Mouse (Mus musculus) embryonic fibroblast, embryonic 13.5 days (primary cell): Measurements from ENCODE around the gene Pnldc1.

ENCODE experiments used
- CTCF ChIP-seq: IDR thresholded peaks from 2 replicates; pipeline ENCODE4 v1.5.1; 2011; ENCODE audit warnings: mild to moderate bottlenecking, control low read depth, low read length, moderate library complexity, borderline replicate concordance; ENCODE audit not compliant: insufficient read depth
- POLR2A ChIP-seq: IDR thresholded peaks from 2 replicates; pipeline ENCODE4 v1.6.1; 2011; ENCODE audit warnings: low read depth, mild to moderate bottlenecking, control low read depth, low read length, moderate library complexity

DNA sequence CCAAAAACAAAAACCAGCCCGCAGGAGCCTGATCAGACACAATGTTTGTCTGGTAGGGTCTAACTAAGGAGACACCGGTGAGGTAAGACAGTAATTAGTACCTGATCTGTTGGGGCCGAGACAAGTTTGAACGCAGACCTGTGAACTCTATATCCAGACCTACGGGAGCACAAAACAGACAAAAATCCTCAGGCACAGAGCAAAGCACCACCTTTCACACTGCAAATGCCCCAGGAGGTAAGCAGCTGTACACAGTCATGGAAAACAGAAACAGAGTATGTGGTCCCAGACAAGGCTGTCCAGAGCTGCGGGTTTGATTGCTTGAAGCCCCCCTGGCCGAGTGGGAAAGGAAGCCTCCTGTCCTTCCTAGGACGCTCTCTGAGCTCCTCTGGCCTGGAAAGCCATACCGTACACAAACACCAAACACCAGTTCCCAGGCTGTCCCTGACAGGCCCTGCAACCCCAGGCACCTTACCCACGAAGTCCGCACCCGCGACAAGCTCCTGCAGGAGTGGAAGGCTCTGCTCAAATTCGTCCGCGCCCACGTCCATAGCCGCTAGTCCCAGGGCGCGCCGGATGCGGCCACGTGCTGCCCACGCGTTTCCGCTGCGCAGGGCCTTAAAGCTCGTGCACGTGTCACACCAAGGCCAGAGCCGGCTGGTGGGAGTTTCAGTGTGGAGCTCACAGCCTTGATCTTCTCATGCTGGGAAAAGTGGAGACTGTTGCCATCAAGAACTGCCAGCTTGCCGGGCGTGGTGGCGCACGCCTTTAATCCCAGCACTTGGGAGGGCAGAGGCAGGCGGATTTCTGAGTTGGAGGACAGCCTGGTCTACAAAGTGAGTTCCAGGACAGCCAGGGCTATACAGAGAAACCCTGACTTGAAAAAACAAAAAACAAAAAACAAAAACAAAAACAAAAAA, at the start of gene Pnldc1:
- no peak for TF ChIP-seq POLR2A
- TF ChIP-seq CTCF = no peak
